Mouse (Mus musculus) E14TG2a.4 (cell line): ENCODE data around the gene Srrm3.

Experiments used
- CTCF ChIP-seq: conservative IDR thresholded peaks from 2 replicates; pipeline ENCODE4 v1.5.1; 2014; ENCODE audit warnings: low read length
- NANOG ChIP-seq: IDR thresholded peaks from 2 replicates; pipeline ENCODE4 v1.6.1; 2014; ENCODE audit warnings: borderline replicate concordance, low read length, mixed read lengths
- POU5F1 ChIP-seq: IDR thresholded peaks from 2 replicates; pipeline ENCODE4 v1.6.1; 2014; ENCODE audit warnings: low read length, borderline replicate concordance

GRCm38 (mm10) chr5:135911633-135912220 is 105.0 kb downstream of the Srrm3 start:
- TF ChIP-seq POU5F1 (no peak), CTCF (no peak), NANOG (no peak)
